Mouse (Mus musculus) kidney, adult 2 months (tissue): ENCODE measurements at regions not wholly inside any gene's neighbourhood (a gene's known extent, or its start where the extent isn't known, plus 50 kb on each side); places are given as distances from the start of the nearest gene placed in this dataset.

Source experiments
- DNase-seq: peaks from one replicate; pipeline ENCODE4 v3.0.0; 2021
- H3K27ac ChIP-seq: fragments of 200-500 bp; 2 replicates; pipeline ENCODE4 v1.5.1; 2012; ENCODE audit warnings: low read depth, low read length, control low read depth, inconsistent platforms; ENCODE audit not compliant: insufficient read depth
- H3K27me3 ChIP-seq: fragments of 200-500 bp; replicated peaks from 2 replicates; pipeline ENCODE4 v1.6.1; 2012; ENCODE audit warnings: mild to moderate bottlenecking, moderate library complexity, low read length, inconsistent platforms; ENCODE audit not compliant: control insufficient read depth, insufficient read depth
- H3K36me3 ChIP-seq: fragments of 200-500 bp; 2 replicates; pipeline ENCODE4 v1.6.1; 2012; ENCODE audit warnings: mild to moderate bottlenecking, moderate library complexity, low read length, inconsistent platforms; ENCODE audit not compliant: control insufficient read depth, insufficient read depth
- H3K4me1 ChIP-seq: fragments of 200-500 bp; 2 replicates; pipeline ENCODE4 v1.6.1; 2011; ENCODE audit warnings: low read length; ENCODE audit not compliant: control insufficient read depth, insufficient read depth
- H3K4me3 ChIP-seq: fragments of 200-500 bp; 2 replicates; pipeline ENCODE4 v1.5.1; 2011; ENCODE audit warnings: mild to moderate bottlenecking, low read depth, low read length, control low read depth; ENCODE audit not compliant: insufficient read depth
- CTCF ChIP-seq: fragments of 200-500 bp; conservative IDR thresholded peaks from 2 replicates; pipeline ENCODE4 v1.5.1; 2011; ENCODE audit warnings: low read depth, mild to moderate bottlenecking, control low read depth, low read length, moderate library complexity, mixed read lengths; ENCODE audit not compliant: insufficient read depth, insufficient read length
- POLR2A ChIP-seq: fragments of 200-500 bp; IDR thresholded peaks from one replicate; pipeline ENCODE4 v1.6.1; 2011; ENCODE audit warnings: low read depth, low read length, control low read depth
- WGBS: fragments of 180-500 bp; shearing (Covaris S2); methylation state at CpG from one replicate; pipeline ENCODE4 v1.1.7; 2018; 5-methylcytosine and 5-hydroxymethylcytosine counted together

DNA sequence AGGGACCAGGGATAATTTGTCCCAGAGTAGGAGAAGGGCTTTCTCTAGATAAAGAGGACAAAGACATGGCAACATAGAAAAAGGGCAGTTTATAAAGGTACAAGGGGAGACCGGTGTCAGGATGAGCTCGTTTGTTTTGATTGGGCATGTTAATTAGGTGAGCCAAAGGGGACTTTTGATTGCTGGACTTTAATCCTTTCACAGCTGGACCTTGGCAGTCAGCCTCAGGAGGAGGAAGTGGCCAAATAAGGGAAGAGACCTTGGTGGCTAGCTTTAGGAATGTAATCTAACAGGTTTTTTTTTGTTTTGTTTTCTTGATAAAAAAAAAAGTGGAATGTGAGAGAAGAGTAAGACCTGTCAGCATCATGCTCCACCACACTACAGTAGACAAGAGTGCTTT, 1324.3 kb downstream of the Defb40 start:
- Histone ChIP-seq H3K27me3 (no peaks in the 10 kb centered on the region), H3K4me3 (no peak overlapping the region), H3K4me1 (no peaks in the 10 kb centered on the region), H3K36me3 (no peaks in the 10 kb centered on the region), H3K27ac (no peak overlapping the region)
- peak; percentile 58 for DNase-seq
- 5% methylated on average over 2 of the region's 2 CpGs for WGBS
- TF ChIP-seq POLR2A = no peak
- TF ChIP-seq CTCF = no peak

DNA sequence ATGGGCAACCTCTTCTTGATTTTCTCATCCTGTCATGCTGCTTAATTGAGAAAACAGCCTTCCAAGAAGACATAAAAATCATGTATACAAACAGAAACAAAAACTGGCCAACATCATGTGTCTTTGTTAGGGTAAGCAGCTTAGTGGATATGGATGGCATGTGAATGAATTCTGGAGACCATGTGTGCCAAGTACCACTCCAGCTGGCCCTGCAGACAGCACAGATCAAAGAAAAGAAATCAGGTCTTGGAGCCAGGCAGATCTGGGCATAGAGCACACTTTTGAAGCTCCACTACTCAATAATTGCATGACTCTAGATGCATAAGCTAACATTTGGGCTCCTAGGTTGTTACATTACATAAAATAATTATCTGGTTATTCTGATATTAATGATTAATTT, 1330.5 kb downstream of the Defb40 start:
- Histone ChIP-seq H3K4me3 (no peak overlapping the region), H3K27me3 (no peaks in the 10 kb centered on the region), H3K27ac (no peak overlapping the region), H3K36me3 (no peaks in the 10 kb centered on the region), H3K4me1 (no peaks in the 10 kb centered on the region)
- TF ChIP-seq CTCF (no peak), POLR2A (no peak)
- no peak for DNase-seq

DNA sequence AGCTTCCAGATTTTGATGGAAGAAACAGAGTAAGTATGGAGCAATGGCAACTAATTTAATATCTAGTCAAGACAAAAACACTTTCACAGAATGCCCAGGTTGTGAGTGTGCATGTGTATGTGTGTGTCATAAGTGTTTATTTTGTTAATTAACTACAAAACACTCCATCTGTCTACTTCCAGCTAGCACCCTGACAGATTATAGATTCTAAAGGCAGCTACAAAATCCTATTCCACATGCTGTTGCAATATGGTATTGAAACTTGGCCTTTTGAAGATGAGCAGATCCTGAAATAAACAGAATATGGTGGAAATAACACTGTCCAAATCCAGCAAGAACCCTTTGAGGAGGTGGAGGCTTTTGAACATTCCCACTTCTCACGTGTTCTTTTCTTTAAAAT, 1356.9 kb downstream of the Defb40 start:
- TF ChIP-seq CTCF (no peak), POLR2A (no peak)
- H3K27ac ChIP-seq = no peak overlapping the region
- no peak overlapping the region for H3K4me3 ChIP-seq
- DNase-seq = no peak
- 37% methylated on average over 1 of the region's 1 CpGs for WGBS
- H3K4me1 ChIP-seq = no peaks in the 10 kb centered on the region
- H3K36me3 ChIP-seq = no peaks in the 10 kb centered on the region
- no peaks in the 10 kb centered on the region for H3K27me3 ChIP-seq

DNA sequence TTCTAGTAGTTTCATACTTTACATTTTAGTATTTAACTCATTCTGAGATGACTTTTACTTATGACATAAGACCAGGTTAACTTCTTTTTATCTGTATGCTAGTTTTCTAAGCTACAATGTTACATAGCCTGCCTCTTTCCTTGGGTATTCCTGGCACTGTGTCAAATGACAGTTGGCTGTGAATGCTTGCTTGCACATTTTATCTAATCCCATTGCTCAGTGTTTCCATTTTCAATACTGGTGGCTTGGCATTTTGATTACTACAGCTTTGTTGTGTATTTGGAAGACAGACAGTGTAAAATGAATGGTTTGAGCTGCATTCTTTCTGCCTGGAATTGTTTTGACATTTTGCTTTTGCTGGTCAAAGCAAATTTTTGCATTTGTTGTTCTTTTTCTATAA, 1359.2 kb downstream of the Defb40 start:
- no peak overlapping the region for H3K4me3 ChIP-seq
- no peaks in the 10 kb centered on the region for H3K4me1 ChIP-seq
- DNase-seq = no peak
- no peaks in the 10 kb centered on the region for H3K27me3 ChIP-seq
- TF ChIP-seq CTCF = no peak
- no peak overlapping the region for H3K27ac ChIP-seq
- H3K36me3 ChIP-seq = no peaks in the 10 kb centered on the region

DNA sequence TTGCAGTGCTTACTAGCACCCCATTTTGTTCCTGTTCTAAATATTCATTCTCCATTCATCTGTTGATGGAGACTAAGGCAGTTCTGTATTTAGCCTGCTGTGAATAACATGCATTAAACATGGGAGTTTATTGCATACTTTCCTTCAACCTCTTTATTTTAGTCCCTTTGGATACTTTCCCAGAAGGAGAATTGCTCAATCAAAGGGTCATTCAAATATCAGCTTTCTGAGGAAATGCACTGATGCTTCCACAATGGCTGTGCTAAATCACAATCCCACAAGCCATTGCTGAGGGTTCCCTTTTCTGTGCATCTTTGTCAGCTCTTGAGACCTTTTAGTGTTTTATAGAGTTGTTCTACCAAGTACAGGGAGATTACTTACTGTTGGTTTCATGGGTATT, 1359.9 kb downstream of the Defb40 start:
- no peaks in the 10 kb centered on the region for H3K4me1 ChIP-seq
- TF ChIP-seq POLR2A = no peak
- TF ChIP-seq CTCF = no peak
- DNase-seq = no peak
- no peak overlapping the region for H3K27ac ChIP-seq
- H3K36me3 ChIP-seq = no peaks in the 10 kb centered on the region
- no peak overlapping the region for H3K4me3 ChIP-seq
- no peaks in the 10 kb centered on the region for H3K27me3 ChIP-seq

DNA sequence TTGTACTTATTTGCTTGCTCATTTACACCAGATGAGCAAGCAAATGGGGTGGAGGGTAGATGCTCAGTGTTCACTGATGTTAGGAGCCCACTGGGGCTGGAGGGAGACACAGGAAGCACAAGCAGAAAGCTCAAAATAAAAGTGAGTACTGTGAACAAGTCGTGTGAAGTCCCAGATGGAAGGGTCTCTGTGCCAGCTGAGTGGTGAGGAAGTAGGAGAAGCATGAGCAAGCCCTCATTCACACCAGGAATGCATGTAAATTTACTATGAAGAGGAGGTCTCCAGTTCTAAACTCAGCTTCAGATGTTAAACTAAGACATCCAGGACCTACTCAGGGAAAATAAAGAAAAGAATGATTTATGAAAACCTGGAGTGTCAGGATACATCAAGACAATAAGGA, 1375.2 kb downstream of the Defb40 start:
- WGBS = 28% methylated on average over 1 of the region's 1 CpGs
- Histone ChIP-seq H3K27me3 (no peaks in the 10 kb centered on the region), H3K36me3 (no peaks in the 10 kb centered on the region), H3K4me3 (no peak overlapping the region), H3K4me1 (no peaks in the 10 kb centered on the region), H3K27ac (no peak overlapping the region)
- TF ChIP-seq POLR2A (no peak), CTCF (no peak)
- DNase-seq = no peak

DNA sequence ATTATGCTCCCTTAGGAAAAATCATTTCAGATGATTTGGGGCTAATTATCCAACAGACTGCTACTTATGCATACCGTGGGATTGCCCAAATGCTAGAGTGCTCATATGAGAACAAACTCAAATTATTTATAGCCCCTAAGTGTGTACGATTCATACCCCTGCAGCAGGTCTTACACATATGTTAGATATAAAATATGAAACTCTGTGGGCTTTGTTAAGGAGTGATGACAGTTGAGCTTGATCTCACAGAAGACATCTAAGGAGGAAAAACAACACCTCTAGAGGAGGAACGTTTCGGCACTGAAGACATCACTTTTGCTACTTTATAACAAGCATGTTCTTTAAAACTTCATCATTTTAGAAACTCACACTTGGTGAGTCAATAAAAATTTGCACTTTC, 1379.3 kb downstream of the Defb40 start:
- H3K36me3 ChIP-seq = no peaks in the 10 kb centered on the region
- no peak overlapping the region for H3K27ac ChIP-seq
- no peaks in the 10 kb centered on the region for H3K27me3 ChIP-seq
- no peaks in the 10 kb centered on the region for H3K4me1 ChIP-seq
- TF ChIP-seq CTCF = no peak
- TF ChIP-seq POLR2A = no peak
- DNase-seq = no peak
- no peak overlapping the region for H3K4me3 ChIP-seq
- 70% methylated on average over 4 of the region's 4 CpGs for WGBS

DNA sequence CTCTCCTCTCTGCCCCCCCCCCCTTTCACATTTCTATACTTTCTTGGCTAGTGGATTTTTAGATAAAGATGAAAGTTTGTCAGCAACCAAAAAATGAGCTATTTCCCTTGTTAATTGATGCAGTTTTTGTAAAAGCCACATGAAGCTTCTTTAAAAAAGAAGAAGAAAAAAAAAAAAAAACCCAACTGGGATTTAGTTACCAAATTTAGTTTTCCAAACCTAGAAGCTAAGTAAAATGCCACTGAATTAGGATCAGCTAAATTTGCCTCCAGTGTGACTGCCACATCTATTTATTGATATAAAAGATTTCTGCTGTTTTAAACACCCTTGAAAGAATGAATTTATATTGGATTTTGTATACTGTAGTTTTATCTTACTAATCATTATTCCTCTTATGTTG, 1381.5 kb downstream of the Defb40 start:
- no peaks in the 10 kb centered on the region for H3K36me3 ChIP-seq
- no peaks in the 10 kb centered on the region for H3K4me1 ChIP-seq
- no peak overlapping the region for H3K4me3 ChIP-seq
- TF ChIP-seq CTCF (no peak), POLR2A (no peak)
- no peaks in the 10 kb centered on the region for H3K27me3 ChIP-seq
- H3K27ac ChIP-seq = no peak overlapping the region
- no peak for DNase-seq
